Mouse (Mus musculus) lung, embryonic 16.5 days (tissue): Measurements from ENCODE around the gene Chst1. TPM values are rescaled to one million over a fixed set of nuclear protein-coding genes. Genes with fewer than 3 reads are reported as not detected.

Experiments
- ATAC-seq: fragments of 200-750 bp; cut with Nextera tagmentation; 2 replicates; pipeline ENCODE4 v1.8.0; 2017; ENCODE audit warnings: low read depth, mild to moderate bottlenecking, moderate library complexity
- H3K27ac ChIP-seq: fragments of 300-500 bp; sonication (generic); 2 replicates; pipeline ENCODE4 v1.5.1; 2014; ENCODE audit warnings: mild to moderate bottlenecking, control low read depth, low read length
- H3K27me3 ChIP-seq: fragments of 300-500 bp; sonication (generic); 2 replicates; pipeline ENCODE4 v1.6.1; 2014; ENCODE audit warnings: low read depth, low read length, mixed read lengths; ENCODE audit not compliant: control insufficient read depth, insufficient read depth
- H3K36me3 ChIP-seq: fragments of 300-500 bp; sonication (generic); 2 replicates; pipeline ENCODE4 v1.6.1; 2014; ENCODE audit warnings: low read length; ENCODE audit not compliant: control insufficient read depth, insufficient read depth
- H3K4me1 ChIP-seq: fragments of 300-500 bp; sonication (generic); replicated peaks from 2 replicates; pipeline ENCODE4 v1.6.1; 2014; ENCODE audit warnings: low read length, mixed read lengths; ENCODE audit not compliant: control insufficient read depth, insufficient read depth
- H3K4me2 ChIP-seq: fragments of 300-500 bp; sonication (generic); 2 replicates; pipeline ENCODE4 v1.6.1; 2014; ENCODE audit warnings: low read depth, low read length, control low read depth
- H3K4me3 ChIP-seq: fragments of 300-500 bp; sonication (generic); 2 replicates; pipeline ENCODE4 v1.5.1; 2014; ENCODE audit warnings: mild to moderate bottlenecking, low read length, control low read depth
- H3K9ac ChIP-seq: fragments of 300-500 bp; sonication (generic); 2 replicates; pipeline ENCODE4 v1.6.1; 2014; ENCODE audit warnings: low read length, control low read depth
- H3K9me3 ChIP-seq: fragments of 300-500 bp; sonication (generic); 2 replicates; pipeline ENCODE4 v1.6.1; 2016; ENCODE audit warnings: low read length; ENCODE audit not compliant: control insufficient read depth
- WGBS: fragments of 180-500 bp; shearing (Covaris S2); extraction: QIAGEN DNeasy Blood & Tissue Kit; methylation state at CpG from one replicate; pipeline ENCODE4 v1.1.7; 2014; 5-methylcytosine and 5-hydroxymethylcytosine counted together
- polyA plus RNA-seq: library from polyadenylated mRNA; unstranded; fragments of >200 nt; fragmentation: Nextera tagmentation; extraction: Ambion mirVana; gene quantifications from 2 replicates; pipeline ENCODE4 v1.2.1, GENCODE M21; 2015

Chst1 gene
- polyA plus RNA-seq: 1.5 and 1.7 TPM in 2 replicates

DNA sequence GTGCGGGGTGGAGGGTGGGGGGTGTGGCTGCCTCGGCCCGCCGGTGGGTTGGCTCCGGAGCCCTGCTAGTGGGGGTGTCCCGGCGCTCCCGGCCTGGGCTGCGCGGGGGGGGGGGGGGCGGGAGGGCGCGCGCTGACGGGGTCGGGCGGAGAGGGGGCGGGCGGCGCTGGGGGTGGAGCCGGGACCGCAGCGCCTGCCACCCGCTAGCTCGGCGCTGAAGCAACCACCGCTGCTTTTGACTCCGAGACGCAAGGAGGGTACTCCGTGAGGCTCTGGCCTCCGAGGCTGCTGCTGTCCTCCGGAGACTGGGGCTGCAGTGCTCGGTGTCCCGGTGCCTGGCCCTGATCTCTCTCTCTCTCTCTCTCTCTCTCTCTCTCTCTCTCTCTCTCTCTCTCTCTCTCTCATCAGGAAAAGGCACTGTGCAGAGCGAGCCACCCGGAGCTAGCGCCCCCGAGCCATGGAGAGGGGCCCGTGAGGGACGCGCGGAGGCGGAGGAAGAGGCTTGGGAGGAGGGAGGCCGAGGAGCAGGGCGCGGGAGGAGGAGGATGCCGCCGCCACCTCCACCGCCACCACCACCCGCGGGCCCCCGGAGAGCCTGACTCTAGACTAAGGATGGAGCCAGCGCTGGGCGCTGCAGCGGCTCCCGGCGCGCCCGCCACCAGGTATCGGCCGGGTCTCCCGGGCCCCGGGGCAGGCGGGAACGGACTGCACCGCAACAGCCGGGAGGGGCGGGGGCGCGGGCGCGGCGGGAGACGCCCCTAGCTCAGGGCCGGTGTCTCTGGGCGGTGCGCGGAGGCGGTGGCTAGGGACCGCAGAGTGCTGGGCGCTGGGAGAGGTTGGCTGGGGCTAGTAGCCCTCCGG lies at the start of gene Chst1:
TSS of gene Chst1 (plus strand) at position 221 of the 861 bp plus-strand sequence.
- Histone ChIP-seq H3K36me3 (no peaks in the 10 kb centered on the region), H3K4me1 (no peaks in the 10 kb centered on the region; the same call in 1 of the 2 replicates), H3K9ac (peak within 1 kb of the TSS; percentile 58), H3K9me3 (no peaks in the 10 kb centered on the region), H3K4me3 (peak within 1 kb of the TSS; percentile 61), H3K27ac (no peak within 1 kb of the TSS), H3K27me3 (peaks cover 28% of the 10 kb centered on the region), H3K4me2 (peak within 1 kb of the TSS; percentile 99)
- 0% methylated on average over 52 of the region's 82 CpGs for WGBS
- ATAC-seq: peak; percentile 80

DNA sequence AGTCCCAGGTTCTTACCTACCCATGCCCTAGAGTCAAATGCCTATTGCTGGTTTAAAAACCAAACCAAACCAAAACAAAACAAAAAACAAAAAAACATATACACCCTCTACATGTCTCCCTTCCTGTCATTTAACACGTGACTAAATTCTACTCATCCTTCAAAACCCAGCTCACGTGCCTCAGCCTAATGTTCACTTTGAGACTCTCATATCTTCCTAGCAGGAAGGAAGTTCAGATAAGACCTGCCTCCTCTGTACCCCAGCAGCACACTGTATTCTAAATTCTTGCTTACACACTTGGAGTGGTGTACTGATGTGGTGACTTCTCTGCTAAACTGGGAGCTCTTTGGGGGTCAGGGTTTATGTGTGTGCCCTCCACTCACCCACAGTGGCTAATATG lies 49.5 kb upstream of the Chst1 start:
- WGBS: 36% methylated on average over 2 of the region's 2 CpGs
- Histone ChIP-seq H3K27me3 (no peaks in the 10 kb centered on the region), H3K4me3 (no peak overlapping the region), H3K4me1 (no peaks in the 10 kb centered on the region), H3K4me2 (no peak overlapping the region), H3K9ac (no peak overlapping the region), H3K27ac (no peak overlapping the region), H3K9me3 (no peaks in the 10 kb centered on the region), H3K36me3 (no peaks in the 10 kb centered on the region)
- ATAC-seq: no peak

DNA sequence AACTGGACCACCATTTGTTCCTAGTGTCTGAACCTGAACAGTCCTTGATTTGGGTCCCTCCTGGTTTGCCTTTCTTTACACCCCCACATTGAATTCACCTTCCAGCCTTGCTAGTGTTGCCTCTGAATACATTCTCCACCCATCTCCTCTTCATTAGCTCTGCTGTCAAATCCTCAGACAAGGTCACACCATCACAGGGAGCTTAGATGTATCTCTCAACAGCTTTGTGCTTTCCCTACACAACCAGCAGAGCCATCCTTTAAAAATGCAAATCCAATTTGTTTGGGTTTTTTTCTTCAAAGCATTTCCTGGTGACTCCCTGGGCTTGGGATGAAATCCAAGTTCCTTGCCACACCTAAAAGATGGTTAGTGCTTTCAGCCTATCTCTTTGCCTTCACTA lies 45.0 kb upstream of the Chst1 start:
- Histone ChIP-seq H3K9ac (no peak overlapping the region), H3K4me1 (no peaks in the 10 kb centered on the region), H3K4me2 (no peak overlapping the region), H3K36me3 (no peaks in the 10 kb centered on the region), H3K27ac (no peak overlapping the region), H3K9me3 (no peaks in the 10 kb centered on the region), H3K27me3 (no peaks in the 10 kb centered on the region), H3K4me3 (no peak overlapping the region)
- ATAC-seq: no peak

DNA sequence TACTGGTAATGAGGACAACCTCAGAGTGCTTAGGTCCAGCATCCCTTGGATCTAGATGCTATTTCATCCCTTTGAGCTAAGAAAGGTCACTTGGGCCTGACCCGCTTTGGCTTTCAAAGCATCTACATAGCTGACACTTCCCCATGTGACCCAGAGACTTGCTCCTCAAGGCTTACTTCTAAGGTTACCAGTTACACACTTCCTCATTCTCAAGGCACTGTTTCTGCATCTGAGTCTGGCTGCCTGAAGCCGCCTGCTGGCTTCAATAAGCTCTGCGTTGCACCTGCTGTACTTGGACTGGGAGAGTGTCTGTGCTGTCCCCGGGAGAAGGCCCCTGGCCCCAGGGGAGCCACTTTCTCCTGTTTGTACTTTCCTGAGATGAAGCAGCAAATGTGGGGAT lies 36.6 kb upstream of the Chst1 start:
- H3K27me3 ChIP-seq: no peaks in the 10 kb centered on the region
- ATAC-seq: no peak
- 61% methylated on average over 4 of the region's 4 CpGs for WGBS
- peaks cover 5% of the 10 kb centered on the region for H3K9me3 ChIP-seq
- no peaks in the 10 kb centered on the region for H3K36me3 ChIP-seq
- H3K9ac ChIP-seq: no peak overlapping the region
- no peaks in the 10 kb centered on the region for H3K4me1 ChIP-seq
- no peak overlapping the region for H3K4me2 ChIP-seq
- no peak overlapping the region for H3K4me3 ChIP-seq
- no peak overlapping the region for H3K27ac ChIP-seq

DNA sequence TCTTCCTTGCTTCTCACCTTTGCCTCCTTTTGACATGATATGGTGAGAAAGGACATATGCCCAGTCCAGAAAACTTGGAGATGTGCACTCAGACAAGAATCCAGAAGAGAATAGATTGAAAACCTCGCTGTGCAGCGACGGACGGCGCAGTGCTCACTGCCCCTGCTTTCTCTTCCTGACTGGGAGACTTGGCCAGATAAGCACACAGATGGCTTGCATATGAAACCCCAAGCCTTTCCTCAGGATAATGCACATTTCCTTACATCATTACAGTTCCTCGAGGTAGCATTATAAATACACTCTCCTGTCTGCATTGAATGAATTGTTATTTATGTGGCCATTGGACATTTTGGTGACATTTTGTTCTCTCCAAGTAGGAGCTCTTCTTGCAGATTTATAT lies 28.9 kb upstream of the Chst1 start:
- no peak overlapping the region for H3K4me3 ChIP-seq
- no peak for ATAC-seq
- H3K4me1 ChIP-seq: no peaks in the 10 kb centered on the region
- no peak overlapping the region for H3K4me2 ChIP-seq
- no peak overlapping the region for H3K9ac ChIP-seq
- H3K27ac ChIP-seq: no peak overlapping the region
- WGBS: 72% methylated on average over 6 of the region's 6 CpGs
- H3K36me3 ChIP-seq: no peaks in the 10 kb centered on the region
- no peaks in the 10 kb centered on the region for H3K27me3 ChIP-seq
- no peaks in the 10 kb centered on the region for H3K9me3 ChIP-seq

DNA sequence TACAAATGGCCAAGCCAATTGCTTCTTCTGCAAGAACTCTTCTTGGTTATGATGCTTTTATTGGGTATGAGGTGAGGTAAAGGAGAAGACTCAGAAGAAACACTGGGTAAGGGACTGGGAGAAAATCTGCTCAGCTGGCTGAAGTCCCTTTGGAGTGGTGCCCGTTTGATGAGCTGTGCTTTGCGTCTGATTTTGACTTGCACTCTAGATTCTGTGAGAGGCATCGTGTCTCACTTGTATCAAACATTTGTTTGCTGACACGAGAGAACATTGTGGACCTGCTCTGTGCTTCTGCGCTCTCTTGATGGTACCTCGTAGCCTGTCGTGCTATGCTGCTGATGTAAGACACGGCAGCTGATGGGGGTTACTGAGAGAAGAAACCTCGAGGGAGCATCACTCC lies 21.7 kb upstream of the Chst1 start:
- Histone ChIP-seq H3K36me3 (no peaks in the 10 kb centered on the region), H3K27ac (no peak overlapping the region), H3K9ac (no peak overlapping the region), H3K4me1 (no peaks in the 10 kb centered on the region), H3K4me2 (no peak overlapping the region), H3K27me3 (no peaks in the 10 kb centered on the region), H3K4me3 (no peak overlapping the region), H3K9me3 (no peaks in the 10 kb centered on the region)
- 65% methylated on average over 9 of the region's 9 CpGs for WGBS
- no peak for ATAC-seq

DNA sequence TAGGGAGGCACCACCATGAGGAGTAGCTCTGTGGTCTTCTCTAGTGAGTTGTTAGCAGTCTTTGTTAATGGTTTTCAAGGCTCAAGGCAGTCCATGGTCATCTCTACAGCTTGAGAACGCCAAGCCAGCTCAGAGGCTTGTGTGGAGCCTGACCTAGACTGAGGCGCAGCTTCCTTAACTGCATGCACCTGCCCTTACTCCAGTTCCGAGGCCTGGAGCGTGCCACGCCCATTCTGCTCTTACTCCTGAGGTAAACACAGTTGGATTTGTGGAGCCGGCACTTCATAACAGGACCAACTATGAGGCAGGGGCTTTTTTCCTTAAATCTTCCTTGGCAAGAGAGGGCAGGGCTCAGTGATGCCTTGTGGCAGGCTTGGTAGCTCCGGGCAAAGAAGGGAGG lies 18.2 kb upstream of the Chst1 start:
- Histone ChIP-seq H3K9me3 (no peaks in the 10 kb centered on the region), H3K4me3 (no peak overlapping the region), H3K4me2 (no peak overlapping the region), H3K9ac (no peak overlapping the region), H3K27ac (no peak overlapping the region), H3K36me3 (no peaks in the 10 kb centered on the region), H3K27me3 (no peaks in the 10 kb centered on the region), H3K4me1 (no peaks in the 10 kb centered on the region)
- no peak for ATAC-seq
- 69% methylated on average over 7 of the region's 7 CpGs for WGBS

DNA sequence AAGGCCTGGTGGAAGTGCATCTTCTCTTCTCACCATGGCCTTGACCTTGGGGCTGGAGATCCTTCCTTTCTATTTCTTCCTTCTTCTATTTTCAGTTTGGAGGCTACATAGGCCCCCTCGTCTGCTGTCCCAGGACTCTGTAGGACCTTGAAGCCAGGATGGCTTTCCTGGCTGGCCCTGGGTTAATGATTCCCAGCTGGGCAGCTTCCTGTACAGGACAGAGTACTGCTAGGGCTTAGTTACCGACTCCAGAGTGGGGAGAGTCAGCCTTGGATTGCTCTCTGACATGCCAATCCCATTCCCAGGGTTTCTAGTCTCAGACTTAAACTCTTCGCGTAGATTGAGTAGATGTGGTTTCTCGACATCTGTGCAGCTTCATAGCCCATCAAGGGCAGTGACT lies 16.9 kb upstream of the Chst1 start:
- no peak overlapping the region for H3K9ac ChIP-seq
- H3K27me3 ChIP-seq: no peaks in the 10 kb centered on the region
- no peak overlapping the region for H3K4me2 ChIP-seq
- no peaks in the 10 kb centered on the region for H3K4me1 ChIP-seq
- 63% methylated on average over 5 of the region's 5 CpGs for WGBS
- H3K36me3 ChIP-seq: no peaks in the 10 kb centered on the region
- no peak overlapping the region for H3K27ac ChIP-seq
- H3K9me3 ChIP-seq: no peaks in the 10 kb centered on the region
- no peak overlapping the region for H3K4me3 ChIP-seq
- ATAC-seq: no peak

DNA sequence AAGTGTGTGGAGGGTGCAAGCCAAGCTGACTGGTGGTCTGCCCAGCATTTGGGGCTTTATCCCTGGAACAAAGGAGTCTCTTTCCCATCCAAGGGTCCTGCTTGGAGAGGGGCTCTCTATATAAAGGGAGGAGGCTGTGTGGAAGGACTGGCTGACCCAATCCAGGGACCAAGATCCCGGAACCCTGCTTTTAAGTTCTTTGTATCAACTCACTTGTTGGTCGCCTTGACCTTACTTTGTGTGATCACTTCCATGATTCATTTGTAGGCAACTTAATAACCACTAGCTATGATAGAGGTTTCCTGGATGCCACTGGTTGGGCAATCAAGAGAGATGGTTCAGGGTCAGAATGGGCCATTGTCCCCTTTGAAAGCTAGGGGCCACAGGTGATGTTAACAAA lies 11.7 kb upstream of the Chst1 start:
- H3K27ac ChIP-seq: no peak overlapping the region
- H3K4me3 ChIP-seq: no peak overlapping the region
- no peaks in the 10 kb centered on the region for H3K36me3 ChIP-seq
- no peak overlapping the region for H3K9ac ChIP-seq
- no peak overlapping the region for H3K4me2 ChIP-seq
- WGBS: 93% methylated on average over 2 of the region's 2 CpGs
- H3K9me3 ChIP-seq: no peaks in the 10 kb centered on the region
- no peaks in the 10 kb centered on the region for H3K4me1 ChIP-seq
- no peaks in the 10 kb centered on the region for H3K27me3 ChIP-seq
- no peak for ATAC-seq
